Mouse (Mus musculus): ENCODE measurements around the gene Blnk.

Gene Blnk

GRCm38 (mm10) chr19:40994057-40994585 lies at the start of gene Blnk:
Blnk (minus strand) TSS chr19:40994535.
- no peak for DNase-seq (ENCODE audit: low spot score)

DNA sequence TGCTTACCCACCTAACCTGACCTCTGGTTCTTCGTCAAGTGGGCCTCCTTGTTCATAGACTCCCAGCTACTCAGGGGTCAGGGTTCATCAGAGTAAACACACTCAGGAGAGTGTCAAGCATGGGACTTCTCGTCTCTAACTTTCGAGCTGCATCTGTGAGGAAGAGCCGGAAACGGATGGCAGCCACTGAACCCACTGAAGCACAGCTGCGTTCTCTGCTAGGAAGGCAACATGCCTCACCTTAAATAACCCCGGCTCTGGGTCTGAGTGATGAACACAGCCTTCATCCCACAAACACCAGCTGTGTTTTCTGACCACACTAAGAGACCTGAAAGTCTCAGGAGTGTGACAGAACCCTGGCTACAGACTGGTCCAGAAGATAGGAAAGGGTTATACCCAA lies 44.8 kb upstream of the Blnk start:
- no peak for DNase-seq (ENCODE audit: low spot score)

DNA sequence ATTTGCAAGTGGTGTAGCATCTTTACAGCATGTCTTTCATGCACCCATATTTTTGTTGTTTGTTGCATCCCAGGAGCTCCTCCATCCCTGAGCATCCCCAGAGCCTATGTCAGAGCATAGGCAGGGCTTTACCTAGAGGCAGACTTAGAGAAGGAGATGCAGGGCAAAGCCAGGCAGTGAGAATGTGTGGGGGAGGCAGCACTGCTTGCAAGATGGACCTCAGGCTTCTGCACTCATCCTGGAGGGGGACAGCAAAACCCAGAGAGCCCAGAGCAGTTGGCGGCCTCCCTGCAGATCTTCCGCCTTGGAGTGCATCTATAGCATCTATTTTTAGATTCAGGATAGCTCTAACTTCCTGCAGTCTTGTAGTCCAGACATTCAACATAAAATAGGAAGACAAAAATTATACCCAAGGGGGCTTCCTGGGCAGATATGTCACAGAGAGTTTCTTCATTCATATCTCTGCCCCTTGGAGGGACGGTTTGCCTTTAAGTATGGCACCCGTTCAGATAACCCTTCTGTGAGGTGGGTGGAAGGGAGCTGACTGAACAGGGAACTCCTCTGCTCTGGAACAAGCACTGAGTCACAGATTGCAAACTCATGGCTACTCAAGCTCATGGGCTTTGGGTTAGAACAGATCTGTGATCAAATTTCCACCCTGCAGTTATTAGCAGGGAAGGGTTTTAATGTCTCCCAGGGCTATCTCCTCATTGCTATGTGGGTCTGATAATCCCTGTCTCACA lies 41.6 kb upstream of the Blnk start:
- DNase-seq (ENCODE audit: low spot score) = no peak

GRCm38 (mm10) chr19:41031869-41032268 lies 37.5 kb upstream of the Blnk start:
- DNase-seq (ENCODE audit: low spot score) = no peak

GRCm38 (mm10) chr19:41031009-41031408 lies 36.7 kb upstream of the Blnk start:
- DNase-seq (ENCODE audit: low spot score) = no peak

DNA sequence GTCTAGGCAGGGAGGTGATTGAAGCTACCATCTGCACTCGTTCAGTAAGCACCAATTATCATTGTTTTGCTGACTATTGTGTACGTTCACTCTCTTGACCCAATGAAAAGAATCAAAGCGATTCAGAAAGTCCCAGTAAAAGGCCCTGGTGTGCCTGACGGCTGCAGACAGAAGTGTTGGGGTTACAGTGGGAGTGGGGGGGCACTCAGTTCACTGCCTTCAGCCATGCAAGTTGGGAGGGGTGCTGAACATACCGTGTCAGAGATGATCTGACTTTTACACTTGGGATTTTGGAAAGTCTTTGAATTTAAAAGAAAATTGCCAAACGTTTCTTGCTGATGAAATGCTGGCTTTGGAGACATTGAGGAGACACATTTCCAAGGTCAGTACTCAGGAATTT lies 35.8 kb upstream of the Blnk start:
- DNase-seq (ENCODE audit: low spot score) = no peak

DNA sequence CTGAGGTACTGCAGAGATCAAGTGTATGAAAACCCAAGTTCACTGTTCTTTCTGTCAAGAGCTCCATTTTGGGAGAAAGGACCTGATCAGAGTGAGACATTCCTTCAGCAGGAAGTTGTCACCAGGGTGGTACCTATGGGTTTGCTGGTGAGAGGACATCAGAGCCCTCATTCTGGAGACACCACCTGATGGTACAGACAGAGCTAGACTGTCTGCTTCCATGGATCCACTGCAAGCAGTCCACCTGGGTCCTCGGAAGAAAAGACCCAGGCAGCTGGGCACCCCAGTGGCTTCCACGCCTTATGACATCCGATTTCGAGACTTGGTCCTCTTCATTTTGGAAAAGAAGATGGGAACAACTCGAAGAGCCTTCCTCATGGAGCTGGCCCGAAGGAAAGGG lies 34.9 kb upstream of the Blnk start, which contains the start of gene Dntt:
Gene Dntt (plus strand): TSS at position 57 of the 400 bp plus-strand sequence.
- no peak for DNase-seq (ENCODE audit: low spot score)

GRCm38 (mm10) chr19:41027601-41028000 lies 33.3 kb upstream of the Blnk start:
- DNase-seq (ENCODE audit: low spot score) = no peak

DNA sequence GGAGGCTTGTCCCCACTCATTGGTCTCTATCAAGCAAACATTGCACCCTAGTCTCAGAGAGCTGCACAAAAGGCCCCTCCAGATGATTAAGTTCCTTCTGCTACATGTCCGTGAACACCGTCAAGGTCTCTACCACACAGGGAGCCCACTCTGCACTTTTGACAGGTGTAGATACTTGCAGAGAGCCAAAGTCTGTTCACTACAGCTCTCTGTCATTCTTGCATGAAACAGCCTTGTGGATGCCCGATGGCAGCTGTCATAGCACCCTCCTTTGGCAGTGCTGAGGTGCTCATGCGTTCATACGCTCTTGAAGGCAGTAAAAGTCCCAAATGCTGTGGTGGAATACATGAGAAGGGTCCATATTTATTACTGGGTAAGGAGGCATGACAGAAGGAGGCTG lies 32.7 kb upstream of the Blnk start:
- no peak for DNase-seq (ENCODE audit: low spot score)

GRCm38 (mm10) chr19:41026551-41026950 lies 32.2 kb upstream of the Blnk start:
- no peak for DNase-seq (ENCODE audit: low spot score)

- DNase-seq (ENCODE audit: low spot score) = no peak
Measured at GRCm38 (mm10) chr19:41022244-41022643, 27.9 kb upstream of the Blnk start.

DNA sequence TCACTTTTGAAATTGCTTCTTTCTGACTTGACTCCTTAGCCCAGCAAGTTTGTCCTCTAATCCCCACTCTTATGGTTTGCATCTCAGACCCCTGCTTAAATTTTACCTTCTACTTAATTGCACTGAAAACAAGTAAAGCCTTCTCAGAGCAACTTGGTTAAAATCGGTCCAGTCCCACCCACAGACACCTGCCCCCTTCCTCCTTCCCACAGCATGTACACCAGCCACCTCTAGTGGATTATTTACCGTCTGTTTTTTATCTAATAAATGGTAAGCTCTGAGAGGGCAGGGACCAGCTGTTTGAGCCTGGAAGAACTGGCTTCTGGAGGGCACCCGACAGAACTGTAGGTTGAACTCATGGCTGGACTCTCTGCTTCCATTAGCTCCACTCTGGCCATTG lies 26.2 kb upstream of the Blnk start:
- no peak for DNase-seq (ENCODE audit: low spot score)

- no peak for DNase-seq (ENCODE audit: low spot score)
Measured at GRCm38 (mm10) chr19:41019164-41019675, 24.9 kb upstream of the Blnk start.

DNA sequence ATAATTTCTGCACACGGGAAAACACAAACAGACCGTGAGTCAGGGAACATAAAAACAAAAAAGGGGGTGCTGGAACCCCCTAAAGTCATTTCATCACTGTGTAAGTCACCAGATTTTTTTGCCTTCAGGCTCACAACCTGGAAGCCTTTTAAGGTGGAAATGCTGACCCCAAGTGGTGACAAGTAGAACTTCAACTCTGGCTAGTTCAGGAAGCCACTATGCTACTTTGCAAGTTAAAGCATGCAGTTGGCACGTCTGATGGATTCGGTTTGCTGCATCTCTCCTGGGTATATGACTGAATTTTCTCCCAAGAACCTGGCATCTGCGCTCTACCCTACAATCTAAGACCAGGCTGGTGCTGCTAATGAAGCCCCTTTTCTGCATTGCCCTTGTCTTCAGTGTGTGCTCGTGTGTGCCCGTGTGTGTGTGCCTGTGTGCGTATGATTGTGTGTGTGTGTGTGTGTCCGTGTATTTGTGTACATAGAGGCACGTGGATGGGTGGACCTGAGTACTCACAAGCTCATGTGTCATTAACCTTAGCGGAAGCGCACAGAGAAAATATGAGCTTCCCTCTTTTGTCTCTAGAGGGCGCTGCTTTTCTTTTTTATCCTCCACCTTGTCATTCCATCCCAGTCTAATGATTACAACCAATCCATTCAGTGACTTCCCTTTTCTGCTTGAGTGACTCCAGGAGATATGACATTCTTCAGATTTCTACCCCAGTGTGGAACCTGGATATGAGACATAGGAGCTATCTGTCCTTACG lies 21.8 kb upstream of the Blnk start:
- DNase-seq (ENCODE audit: low spot score) = peak; percentile 35

GRCm38 (mm10) chr19:41014003-41014402 lies 19.7 kb upstream of the Blnk start:
- no peak for DNase-seq (ENCODE audit: low spot score)

GRCm38 (mm10) chr19:41013591-41013990 lies 19.3 kb upstream of the Blnk start:
- no peak for DNase-seq (ENCODE audit: low spot score)

DNA sequence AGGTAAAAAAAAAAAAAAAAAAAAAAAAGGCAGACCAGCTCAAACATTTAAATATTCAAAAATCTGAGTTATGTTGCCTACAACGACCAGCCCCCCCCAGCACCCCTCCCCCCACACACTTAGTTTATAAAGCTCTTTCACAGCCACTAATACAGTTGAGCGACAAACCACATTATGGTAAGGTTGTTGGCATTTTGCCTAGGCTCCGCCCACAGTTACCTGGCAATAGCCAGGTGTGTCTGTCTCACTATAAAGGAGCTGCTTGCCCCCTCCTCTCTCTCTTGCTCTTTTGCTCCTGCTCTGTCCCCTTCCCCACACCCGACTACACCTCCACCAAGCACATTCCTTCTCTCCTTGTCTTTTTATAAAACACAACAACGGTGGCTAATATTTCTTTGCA lies 17.3 kb upstream of the Blnk start:
- DNase-seq (ENCODE audit: low spot score) = no peak

DNA sequence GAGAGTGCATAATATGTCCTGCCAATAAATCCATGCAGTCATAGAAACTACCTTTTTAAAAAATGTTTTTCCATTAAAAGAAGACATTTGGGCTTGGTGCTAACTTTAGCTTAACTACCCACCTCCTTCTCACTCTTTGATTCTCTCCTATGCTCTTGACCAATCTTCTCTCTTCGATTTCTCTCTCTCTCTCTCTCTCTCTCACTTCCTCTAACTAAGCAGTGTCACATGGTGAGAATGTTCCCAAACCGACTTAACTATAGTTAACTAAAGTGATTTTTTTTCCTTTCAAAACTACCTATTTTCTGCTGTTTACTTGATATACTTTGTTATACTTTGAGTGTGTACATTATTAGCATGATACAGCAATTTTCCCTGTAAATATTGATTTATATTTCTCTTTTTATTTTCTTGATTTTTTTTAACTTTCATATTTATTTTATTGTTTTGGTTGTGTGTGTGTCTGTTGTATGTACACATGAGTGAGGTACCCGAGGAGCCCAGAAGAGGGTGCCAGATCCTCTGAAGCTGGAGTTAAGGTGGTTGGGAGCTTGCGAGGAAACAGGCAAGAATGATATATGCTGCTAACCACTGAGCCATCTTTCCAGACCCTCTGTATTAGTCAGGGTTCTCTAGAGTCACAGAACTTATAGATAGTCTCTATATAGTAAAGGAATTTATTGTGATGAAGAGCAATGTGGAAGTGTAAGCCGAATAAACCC lies 14.5 kb upstream of the Blnk start:
- no peak for DNase-seq (ENCODE audit: low spot score)

GRCm38 (mm10) chr19:41007733-41008132 lies 13.4 kb upstream of the Blnk start:
- DNase-seq (ENCODE audit: low spot score) = no peak

DNA sequence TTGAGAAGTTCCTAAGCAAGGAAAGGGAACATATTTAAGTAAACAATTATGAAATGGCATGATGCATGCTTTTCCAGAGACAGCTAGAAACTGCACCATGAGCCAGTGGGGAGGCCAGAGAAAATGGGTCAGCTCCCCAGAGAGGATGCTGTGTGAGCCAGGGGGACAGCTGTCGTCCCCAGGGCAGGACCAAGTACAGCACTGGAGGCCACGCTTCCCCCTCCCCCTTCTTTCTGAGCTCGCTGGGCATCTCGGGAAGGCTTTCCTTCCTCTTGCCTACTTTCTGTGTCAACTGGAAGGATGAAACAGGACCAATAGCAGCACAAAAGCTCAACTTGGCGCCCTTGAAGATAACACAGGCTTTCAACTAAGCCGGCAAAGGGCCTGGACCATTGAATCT lies 13.0 kb upstream of the Blnk start:
- no peak for DNase-seq (ENCODE audit: low spot score)

GRCm38 (mm10) chr19:41006621-41007020 lies 12.3 kb upstream of the Blnk start:
- no peak for DNase-seq (ENCODE audit: low spot score)

GRCm38 (mm10) chr19:41003694-41004315 lies 9.5 kb upstream of the Blnk start:
- DNase-seq (ENCODE audit: low spot score) = no peak
